Comparison of ENCODE assay signal across 18 mouse cellular contexts in genomic region chr9:74937761-74938160, GRCm38 (mm10).
"Had no signal": no experiment of that assay in that cellular context is flagged by ENCODE, and none has a peak within 500 bp of the region (broad histone marks: within the 10 kb centered on the region; RNA-seq: fewer than 3 reads in every experiment).

No protein-coding gene starts in this region.

- H3K36me3 ChIP-seq: midbrain, embryonic 10.5 days; midbrain, embryonic 13.5 days; midbrain, embryonic 15.5 days; neural tube, embryonic 13.5 days; neural tube, embryonic 15.5 days had no signal

- H3K27me3 ChIP-seq: midbrain, embryonic 13.5 days; midbrain, embryonic 15.5 days; neural tube, embryonic 13.5 days; neural tube, embryonic 15.5 days had no signal

- DNase-seq: lung, adult 18-20 months; lung, embryonic 14.5 days; lung, postnatal 10 days; lung, postnatal 4 days; retina, postnatal 1 day; right cerebral cortex, adult 18-20 months; right cerebral cortex, postnatal 25 days; right cerebral cortex, postnatal 4 days; spleen, adult 18-20 months; thymus, adult 18-20 months; thymus, postnatal 14 days; thymus, postnatal 36 days had no signal

- H3K9me3 ChIP-seq: midbrain, embryonic 10.5 days; midbrain, embryonic 13.5 days; midbrain, embryonic 15.5 days; neural tube, embryonic 13.5 days; neural tube, embryonic 15.5 days had no signal

- H3K9ac ChIP-seq: lung, embryonic 14.5 days; midbrain, embryonic 13.5 days; midbrain, embryonic 15.5 days; neural tube, embryonic 13.5 days; neural tube, embryonic 15.5 days had no signal

- H3K4me2 ChIP-seq: lung, embryonic 14.5 days; midbrain, embryonic 13.5 days; midbrain, embryonic 15.5 days; neural tube, embryonic 13.5 days; neural tube, embryonic 15.5 days had no signal

- H3K4me3 ChIP-seq: midbrain, embryonic 10.5 days; midbrain, embryonic 13.5 days; midbrain, embryonic 15.5 days; myocyte; neural tube, embryonic 13.5 days; neural tube, embryonic 15.5 days had no signal

- ATAC-seq: midbrain, embryonic 13.5 days; midbrain, embryonic 15.5 days had no signal

- H3K27ac ChIP-seq: midbrain, embryonic 10.5 days; midbrain, embryonic 13.5 days; midbrain, embryonic 15.5 days; neural tube, embryonic 13.5 days; neural tube, embryonic 15.5 days had no signal

- H3K4me1 ChIP-seq: midbrain, embryonic 10.5 days; midbrain, embryonic 13.5 days; midbrain, embryonic 15.5 days; neural tube, embryonic 13.5 days; neural tube, embryonic 15.5 days had no signal
